Mouse (Mus musculus) CD4-positive, CD25-positive, alpha-beta regulatory T cell, adult 4 months (primary cell): ENCODE data around the gene Nos3. TPM values are rescaled to one million over a fixed set of nuclear protein-coding genes. Genes with fewer than 3 reads are reported as not detected.

Source experiments
- ATAC-seq: one replicate; pipeline ENCODE4 v1.8.0; 2017
- polyA plus RNA-seq, 2 experiments: library from polyadenylated mRNA; unstranded; fragments of 100-300 nt; shearing (Covaris generic); gene quantifications; one replicate each; pipeline ENCODE4 v1.2.1; 2017

The Nos3 gene
- polyA plus RNA-seq, 2 experiments from 2014 or later: 0.08 to 0.14 TPM

GRCm38 (mm10) chr5:24344477-24345051 lies 20.0 kb upstream of the Nos3 start:
- peak; percentile 74 for ATAC-seq

- ATAC-seq: no peak
Observed at GRCm38 (mm10) chr5:24346313-24346712, 18.3 kb upstream of the Nos3 start.

GRCm38 (mm10) chr5:24347186-24347875 lies 17.3 kb upstream of the Nos3 start:
- ATAC-seq: no peak

- peak; percentile 82 for ATAC-seq
Observed at GRCm38 (mm10) chr5:24348128-24348527, 16.5 kb upstream of the Nos3 start.

- no peak for ATAC-seq
Observed at GRCm38 (mm10) chr5:24348546-24348945, 16.1 kb upstream of the Nos3 start.

- no peak for ATAC-seq
Observed at GRCm38 (mm10) chr5:24350073-24350472, 14.5 kb upstream of the Nos3 start.

GRCm38 (mm10) chr5:24350531-24351250 lies 13.9 kb upstream of the Nos3 start:
- no peak for ATAC-seq

- no peak for ATAC-seq
Observed at GRCm38 (mm10) chr5:24351278-24351677, 13.3 kb upstream of the Nos3 start, which contains the start of gene Kcnh2. TSS of gene Kcnh2 (minus strand) at chr5:24351604.

- peak; percentile 51 for ATAC-seq
Observed at GRCm38 (mm10) chr5:24351701-24352171, 12.9 kb upstream of the Nos3 start.

GRCm38 (mm10) chr5:24352251-24352859 lies 12.3 kb upstream of the Nos3 start:
- no peak for ATAC-seq

- no peak for ATAC-seq
Observed at GRCm38 (mm10) chr5:24353327-24353726, 11.3 kb upstream of the Nos3 start.

- ATAC-seq: no peak
Observed at GRCm38 (mm10) chr5:24356764-24357163, 7.8 kb upstream of the Nos3 start.

- peak; percentile 88 for ATAC-seq
Observed at GRCm38 (mm10) chr5:24357461-24357860, 7.1 kb upstream of the Nos3 start.

GRCm38 (mm10) chr5:24360792-24361454 lies 3.7 kb upstream of the Nos3 start:
- peak; percentile 82 for ATAC-seq

GRCm38 (mm10) chr5:24363467-24363866 lies 1.1 kb upstream of the Nos3 start:
- ATAC-seq: no peak

- no peak for ATAC-seq
Observed at GRCm38 (mm10) chr5:24364061-24364460, 549 bp upstream of the Nos3 start.

GRCm38 (mm10) chr5:24364963-24365362 lies 353 bp downstream of the Nos3 start:
- no peak for ATAC-seq

- no peak for ATAC-seq
Observed at GRCm38 (mm10) chr5:24365528-24365927, 918 bp downstream of the Nos3 start.

GRCm38 (mm10) chr5:24366426-24366825 lies 1.8 kb downstream of the Nos3 start:
- no peak for ATAC-seq

- no peak for ATAC-seq
Observed at GRCm38 (mm10) chr5:24369767-24370166, 5.2 kb downstream of the Nos3 start.

GRCm38 (mm10) chr5:24373807-24374206 lies 9.2 kb downstream of the Nos3 start:
- no peak for ATAC-seq

- ATAC-seq: no peak
Observed at GRCm38 (mm10) chr5:24374216-24374615, 9.6 kb downstream of the Nos3 start.
